Mouse (Mus musculus): ENCODE results near the gene Iqcd. TPM values are rescaled to one million over a fixed set of nuclear protein-coding genes. Genes with fewer than 3 reads are reported as not detected.

Iqcd gene
- polyA plus RNA-seq, 1 experiment from 2014 or later: 1.2 TPM

GRCm38 (mm10) chr5:120578504-120579081 lies 10.2 kb upstream of the Iqcd start:
- peak overlapping the region; percentile 34 for H3K4me3 ChIP-seq (ENCODE audit: low read depth, low read length)

DNA sequence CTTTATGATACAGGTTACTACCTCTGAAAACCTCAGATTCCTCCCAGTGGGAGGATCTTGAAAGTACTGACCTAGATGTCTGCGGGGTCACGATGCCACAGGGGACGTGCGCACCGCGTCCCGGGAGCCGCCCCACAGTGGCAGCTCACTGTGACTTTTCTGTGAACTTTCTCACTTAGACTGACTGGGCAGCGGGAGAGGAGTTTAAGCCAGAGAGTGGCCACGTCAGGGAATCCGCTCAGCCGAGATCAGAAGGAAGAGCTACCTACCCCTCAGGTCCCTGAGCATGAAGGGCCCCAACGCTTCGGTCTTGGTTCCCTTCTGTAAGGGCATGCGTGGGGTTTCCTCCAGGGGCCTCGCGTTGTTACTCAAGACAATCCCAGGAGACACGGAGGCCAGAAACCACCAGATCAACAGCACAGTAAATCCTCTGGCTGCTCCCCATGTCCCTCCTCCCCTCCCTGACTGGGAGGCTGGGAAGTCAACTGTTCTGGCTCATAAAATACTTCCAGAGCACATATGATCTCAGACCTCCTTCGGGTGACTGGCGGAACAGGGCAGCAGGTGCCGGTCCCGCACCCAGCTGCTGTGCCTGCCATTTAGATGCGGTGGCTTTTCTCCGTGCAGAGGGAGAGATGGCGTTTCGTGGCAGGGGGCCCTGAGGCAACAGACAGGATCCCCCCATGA lies 9.5 kb upstream of the Iqcd start:
- Histone ChIP-seq H3K4me1 (ENCODE audit: control insufficient read depth, low read depth, low read length) (peaks cover 47% of the 10 kb centered on the region), H3K9me3 (replicated peaks; ENCODE audit: control insufficient read depth, low read length) (no peaks in the 10 kb centered on the region), H3K9ac (ENCODE audit: low read depth, low read length) (peak overlapping the region; percentile 74), H3K4me2 (ENCODE audit: low read depth, low read length) (peak overlapping the region; percentile 68), H3K36me3 (ENCODE audit: control insufficient read depth, insufficient read depth) (peaks cover 35% of the 10 kb centered on the region), H3K4me3 (ENCODE audit: low read depth, low read length) (no peak overlapping the region), H3K27ac (ENCODE audit: low read length) (peak overlapping the region; percentile 99), H3K27me3 (ENCODE audit: control insufficient read depth, insufficient read depth, low read depth, low read length) (no peaks in the 10 kb centered on the region)
- WGBS (ENCODE audit: insufficient replicate concordance): 57% methylated on average over 26 of the region's 26 CpGs
- 0 out of 2 replicates have a peak, but pooled peaks have one; percentile 3 for ATAC-seq (ENCODE audit: low read depth)

More at GRCm38 (mm10) chr5:120578504-120579081, 10.2 kb upstream of the Iqcd start:
- Histone ChIP-seq H3K27me3 (ENCODE audit: control insufficient read depth, insufficient read depth, low read depth, low read length) (no peaks in the 10 kb centered on the region), H3K4me2 (ENCODE audit: low read depth, low read length) (peak overlapping the region; percentile 68), H3K27ac (ENCODE audit: low read length) (peak overlapping the region; percentile 99), H3K9ac (ENCODE audit: low read depth, low read length) (peak overlapping the region; percentile 74), H3K36me3 (ENCODE audit: control insufficient read depth, insufficient read depth) (peaks cover 29% of the 10 kb centered on the region), H3K4me1 (ENCODE audit: control insufficient read depth, low read depth, low read length) (peaks cover 47% of the 10 kb centered on the region), H3K9me3 (replicated peaks; ENCODE audit: control insufficient read depth, low read length) (no peaks in the 10 kb centered on the region)
- peak; percentile 22; the same call in 1 of the 2 replicates for ATAC-seq (ENCODE audit: low read depth)
- 24% methylated on average over 12 of the region's 12 CpGs for WGBS (ENCODE audit: insufficient replicate concordance)

GRCm38 (mm10) chr5:120579898-120580626 lies 8.8 kb upstream of the Iqcd start:
- H3K4me1 ChIP-seq (ENCODE audit: control insufficient read depth, low read depth, low read length): peaks cover 46% of the 10 kb centered on the region
- no peak overlapping the region for H3K9ac ChIP-seq (ENCODE audit: low read depth, low read length)
- H3K27ac ChIP-seq (ENCODE audit: low read length): peak overlapping the region; percentile 99; the same call in 1 of the 2 replicates
- no peak overlapping the region for H3K4me3 ChIP-seq (ENCODE audit: low read depth, low read length)
- H3K4me2 ChIP-seq (ENCODE audit: low read depth, low read length): no peak overlapping the region
- peaks cover 42% of the 10 kb centered on the region for H3K36me3 ChIP-seq (ENCODE audit: control insufficient read depth, insufficient read depth)
- no peak for ATAC-seq (ENCODE audit: low read depth)
- H3K9me3 ChIP-seq (replicated peaks; ENCODE audit: control insufficient read depth, low read length): no peaks in the 10 kb centered on the region
- 84% methylated on average over 26 of the region's 26 CpGs for WGBS (ENCODE audit: insufficient replicate concordance)
- H3K27me3 ChIP-seq (ENCODE audit: control insufficient read depth, insufficient read depth, low read depth, low read length): no peaks in the 10 kb centered on the region

DNA sequence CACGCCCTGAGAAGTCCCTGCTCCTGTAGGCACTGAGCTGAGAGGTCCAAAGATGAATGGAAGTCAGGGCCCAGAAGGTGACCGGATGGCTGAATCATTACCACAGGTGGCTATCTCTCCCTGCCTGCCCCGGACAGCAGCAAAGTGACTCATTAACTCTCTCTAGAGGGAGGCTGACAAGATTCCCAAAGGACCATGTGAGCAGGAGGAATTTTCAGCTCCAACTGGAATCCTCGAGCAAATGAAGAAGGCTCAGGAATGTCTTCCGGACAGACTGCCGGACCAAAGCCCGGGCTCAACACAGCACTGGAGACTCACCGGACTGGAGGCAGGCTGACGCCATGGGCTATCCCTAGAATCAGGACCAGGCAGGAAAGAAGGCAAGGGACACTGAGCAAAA lies 6.8 kb upstream of the Iqcd start:
- no peak for ATAC-seq (ENCODE audit: low read depth)
- no peak overlapping the region for H3K9ac ChIP-seq (ENCODE audit: low read depth, low read length)
- 78% methylated on average over 9 of the region's 9 CpGs for WGBS (ENCODE audit: insufficient replicate concordance)
- H3K9me3 ChIP-seq (replicated peaks; ENCODE audit: control insufficient read depth, low read length): no peaks in the 10 kb centered on the region
- no peak overlapping the region; the same call in 1 of the 2 replicates for H3K27ac ChIP-seq (ENCODE audit: low read length)
- peaks cover 55% of the 10 kb centered on the region for H3K4me1 ChIP-seq (ENCODE audit: control insufficient read depth, low read depth, low read length)
- peaks cover 43% of the 10 kb centered on the region for H3K36me3 ChIP-seq (ENCODE audit: control insufficient read depth, insufficient read depth)
- H3K4me3 ChIP-seq (ENCODE audit: low read depth, low read length): no peak overlapping the region
- no peaks in the 10 kb centered on the region for H3K27me3 ChIP-seq (ENCODE audit: control insufficient read depth, insufficient read depth, low read depth, low read length)
- H3K4me2 ChIP-seq (ENCODE audit: low read depth, low read length): no peak overlapping the region

DNA sequence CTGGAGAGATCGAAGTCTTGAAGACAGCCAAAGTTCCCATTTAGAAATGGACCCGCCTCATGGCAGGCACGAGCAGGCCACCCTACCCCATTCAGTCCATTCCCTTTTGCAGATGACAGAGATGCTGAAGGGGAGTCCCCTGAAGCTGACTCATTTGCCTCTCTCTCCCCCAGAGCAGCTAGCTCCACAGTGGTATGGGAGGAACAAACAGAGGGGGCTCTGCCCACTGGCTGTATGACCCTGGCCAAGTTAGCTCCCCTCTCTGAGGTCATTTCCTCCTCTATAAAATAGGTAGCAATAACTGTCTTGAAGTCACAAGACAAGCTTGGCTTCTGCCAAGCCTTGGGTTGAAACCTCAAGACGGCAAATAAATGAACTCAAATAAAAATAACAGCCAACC lies 5.3 kb upstream of the Iqcd start:
- 82% methylated on average over 4 of the region's 4 CpGs for WGBS (ENCODE audit: insufficient replicate concordance)
- Histone ChIP-seq H3K27me3 (ENCODE audit: control insufficient read depth, insufficient read depth, low read depth, low read length) (no peaks in the 10 kb centered on the region), H3K9me3 (replicated peaks; ENCODE audit: control insufficient read depth, low read length) (no peaks in the 10 kb centered on the region), H3K4me2 (ENCODE audit: low read depth, low read length) (no peak overlapping the region), H3K4me1 (ENCODE audit: control insufficient read depth, low read depth, low read length) (peaks cover 46% of the 10 kb centered on the region), H3K4me3 (ENCODE audit: low read depth, low read length) (no peak overlapping the region), H3K36me3 (ENCODE audit: control insufficient read depth, insufficient read depth) (peaks cover 43% of the 10 kb centered on the region), H3K27ac (ENCODE audit: low read length) (no peak overlapping the region), H3K9ac (ENCODE audit: low read depth, low read length) (no peak overlapping the region)
- ATAC-seq (ENCODE audit: low read depth): no peak

- no peak overlapping the region for H3K4me2 ChIP-seq (ENCODE audit: low read depth, low read length)
- H3K36me3 ChIP-seq (ENCODE audit: control insufficient read depth, insufficient read depth): peaks cover 40% of the 10 kb centered on the region
- peaks cover 37% of the 10 kb centered on the region for H3K4me1 ChIP-seq (ENCODE audit: control insufficient read depth, low read depth, low read length)
- no peak overlapping the region for H3K27ac ChIP-seq (ENCODE audit: low read length)
- no peaks in the 10 kb centered on the region for H3K9me3 ChIP-seq (replicated peaks; ENCODE audit: control insufficient read depth, low read length)
- 67% methylated on average over 15 of the region's 15 CpGs for WGBS (ENCODE audit: insufficient replicate concordance)
- H3K27me3 ChIP-seq (ENCODE audit: control insufficient read depth, insufficient read depth, low read depth, low read length): no peaks in the 10 kb centered on the region
- no peak overlapping the region for H3K4me3 ChIP-seq (ENCODE audit: low read depth, low read length)
- no peak overlapping the region for H3K9ac ChIP-seq (ENCODE audit: low read depth, low read length)
- no peak for ATAC-seq (ENCODE audit: low read depth)
Measured at GRCm38 (mm10) chr5:120584968-120585367, 3.8 kb upstream of the Iqcd start.

- WGBS (ENCODE audit: insufficient replicate concordance): 6% methylated on average over 17 of the region's 17 CpGs
- H3K4me1 ChIP-seq (ENCODE audit: control insufficient read depth, low read depth, low read length): peaks cover 41% of the 10 kb centered on the region
- ATAC-seq (ENCODE audit: low read depth): peak; percentile 36
Measured at GRCm38 (mm10) chr5:120586741-120587615, 1.8 kb upstream of the Iqcd start.

GRCm38 (mm10) chr5:120587616-120587926 lies 1.2 kb upstream of the Iqcd start:
- Histone ChIP-seq H3K27me3 (ENCODE audit: control insufficient read depth, insufficient read depth, low read depth, low read length) (no peaks in the 10 kb centered on the region), H3K9ac (ENCODE audit: low read depth, low read length) (peak overlapping the region; percentile 90), H3K4me2 (ENCODE audit: low read depth, low read length) (peak overlapping the region; percentile 87), H3K4me3 (ENCODE audit: low read depth, low read length) (peak overlapping the region; percentile 84), H3K27ac (ENCODE audit: low read length) (peak overlapping the region; percentile 95), H3K36me3 (ENCODE audit: control insufficient read depth, insufficient read depth) (peaks cover 22% of the 10 kb centered on the region), H3K9me3 (replicated peaks; ENCODE audit: control insufficient read depth, low read length) (0 out of 2 replicates have a peak, but pooled peaks cover 4% of the 10 kb centered on the region), H3K4me1 (ENCODE audit: control insufficient read depth, low read depth, low read length) (peaks cover 37% of the 10 kb centered on the region)
- 3% methylated on average over 9 of the region's 9 CpGs for WGBS (ENCODE audit: insufficient replicate concordance)
- peak; percentile 47 for ATAC-seq (ENCODE audit: low read depth)

More at GRCm38 (mm10) chr5:120586741-120587615, 1.8 kb upstream of the Iqcd start:
- Histone ChIP-seq H3K27ac (ENCODE audit: low read length) (peak overlapping the region; percentile 95), H3K4me3 (ENCODE audit: low read depth, low read length) (peak overlapping the region; percentile 84), H3K9ac (ENCODE audit: low read depth, low read length) (peak overlapping the region; percentile 90), H3K9me3 (replicated peaks; ENCODE audit: control insufficient read depth, low read length) (0 out of 2 replicates have a peak, but pooled peaks cover 4% of the 10 kb centered on the region), H3K36me3 (ENCODE audit: control insufficient read depth, insufficient read depth) (peaks cover 24% of the 10 kb centered on the region), H3K27me3 (ENCODE audit: control insufficient read depth, insufficient read depth, low read depth, low read length) (no peaks in the 10 kb centered on the region), H3K4me2 (ENCODE audit: low read depth, low read length) (peak overlapping the region; percentile 87)

Measured in liver, embryonic 16.5 days (tissue).